Comparison of ENCODE assay signal across 29 mouse cellular contexts in the genomic region with DNA sequence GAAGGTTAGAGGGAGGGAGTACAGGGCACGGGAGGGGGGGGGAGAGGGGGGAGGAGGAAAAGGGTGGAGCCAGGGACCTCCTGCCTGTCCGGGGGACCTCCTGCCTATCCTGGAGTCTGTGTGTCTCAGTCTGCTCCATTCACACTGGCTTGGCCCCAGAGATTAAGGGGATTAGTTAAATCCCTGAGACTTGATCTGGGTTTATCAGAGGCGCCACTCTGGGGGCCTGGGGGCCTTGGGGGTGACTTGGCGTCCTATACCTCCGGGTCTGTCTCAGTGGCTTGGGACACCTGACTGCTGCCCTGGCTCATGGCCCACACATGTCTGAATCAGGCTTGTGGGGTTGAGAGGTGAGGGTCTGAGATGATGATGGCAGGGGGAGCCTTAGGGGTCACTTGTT. TPM values are rescaled to one million over a fixed set of nuclear protein-coding genes. Genes with fewer than 3 reads are reported as not detected.
DNase-seq lines count a peak whose midpoint lies in the region; ATAC-seq and TF ChIP-seq lines count a peak whose summit lies in the region.
"Had no signal": no experiment of that assay in that cellular context is flagged by ENCODE, and none has a peak within 500 bp of the region (broad histone marks: within the 10 kb centered on the region; RNA-seq: fewer than 3 reads in every experiment).

No protein-coding gene starts in this region.

- H3K4me1 ChIP-seq in hindbrain, embryonic 10.5 days (replicated peaks) = peaks cover 6% of the 10 kb centered on the region; the same call in 1 of the 2 replicates
- no peaks in the 10 kb centered on the region for H3K4me1 ChIP-seq in hindbrain, postnatal 0 days (ENCODE audit: insufficient read depth, low read length)
- no peaks in the 10 kb centered on the region for H3K4me1 ChIP-seq in midbrain, embryonic 14.5 days (ENCODE audit: control insufficient read depth, insufficient read depth, low read length)
- no peaks in the 10 kb centered on the region; the same call in 1 of the 2 replicates for H3K4me1 ChIP-seq in thymus, adult 2 months (replicated peaks; ENCODE audit: control insufficient read depth, insufficient read depth, low read length)
- H3K4me1 ChIP-seq: neural tube, embryonic 13.5 days had no signal

- no peak overlapping the region for H3K9ac ChIP-seq in hindbrain, postnatal 0 days (replicated peaks; ENCODE audit: low read length)
- no peak overlapping the region for H3K9ac ChIP-seq in midbrain, embryonic 14.5 days (replicated peaks; ENCODE audit: low read length)
- H3K9ac ChIP-seq: forebrain, embryonic 12.5 days; heart, embryonic 12.5 days; neural tube, embryonic 13.5 days had no signal

- no peak overlapping the region for H3K4me2 ChIP-seq in hindbrain, postnatal 0 days (ENCODE audit: low read depth, low read length)
- no peak overlapping the region for H3K4me2 ChIP-seq in midbrain, embryonic 14.5 days (ENCODE audit: low read length)
- H3K4me2 ChIP-seq: forebrain, embryonic 12.5 days; heart, embryonic 12.5 days; neural tube, embryonic 13.5 days had no signal

- H3K4me3 ChIP-seq in hindbrain, embryonic 10.5 days = no peak overlapping the region
- no peak overlapping the region for H3K4me3 ChIP-seq in hindbrain, postnatal 0 days (ENCODE audit: low read length)
- H3K4me3 ChIP-seq in midbrain, embryonic 14.5 days (replicated peaks; ENCODE audit: low read depth, low read length) = no peak overlapping the region
- no peak overlapping the region for H3K4me3 ChIP-seq in thymus, adult 2 months (ENCODE audit: control insufficient read depth, insufficient read depth, low read length)
- H3K4me3 ChIP-seq: forebrain, embryonic 12.5 days; heart, embryonic 12.5 days; myocyte; neural tube, embryonic 13.5 days had no signal

- TF ChIP-seq POLR2A in brain, embryonic 14.5 days (IDR thresholded peaks at IDR 0.05; ENCODE audit: borderline replicate concordance, extremely low read depth, insufficient read depth, insufficient read length, poor library complexity, severe bottlenecking) = no peak
- TF ChIP-seq POLR2A in thymus, adult 2 months (IDR thresholded peaks at IDR 0.05; ENCODE audit: control insufficient read depth, extremely low read depth, insufficient read depth, low read length, poor library complexity) = no peak

- WGBS in hindbrain, embryonic 10.5 days = 20% methylated on average over 5 of the region's 5 CpGs
- 13% methylated on average over 5 of the region's 5 CpGs for WGBS in hindbrain, postnatal 0 days
- WGBS in midbrain, embryonic 14.5 days = 0% methylated on average over 5 of the region's 5 CpGs
- WGBS in thymus, adult 2 months = 48% methylated on average over 5 of the region's 5 CpGs

- DNase-seq in embryo, embryonic 10.5 days (ENCODE audit: low spot score) = peak; percentile 6
- no peak for DNase-seq in embryo, embryonic 11 days
- no peak for DNase-seq in hindbrain, embryonic 10.5 days (ENCODE audit: low spot score)
- no peak for DNase-seq in hindbrain, postnatal 0 days (ENCODE audit: low spot score)
- DNase-seq in brain, embryonic 14.5 days (ENCODE audit: low read depth) = peak; percentile 14
- DNase-seq in midbrain, embryonic 14.5 days = peak; percentile 16
- no peak for DNase-seq in thymus, adult 2 months
- DNase-seq in urinary bladder, postnatal 4 days (ENCODE audit: low spot score in 2 of 2) = no peak
- DNase-seq: adrenal gland, postnatal 10 days; cerebellum, adult 8-10 months; heart, postnatal 10 days; kidney, postnatal 36 days; right cerebral cortex, postnatal 14 days; thymus, postnatal 36 days had no signal

- H3K27ac ChIP-seq in hindbrain, embryonic 10.5 days = peak overlapping the region; percentile 24; the same call in 1 of the 2 replicates
- H3K27ac ChIP-seq in hindbrain, postnatal 0 days = no peak overlapping the region
- H3K27ac ChIP-seq in midbrain, embryonic 14.5 days (replicated peaks; ENCODE audit: low read depth, low read length) = no peak overlapping the region
- H3K27ac ChIP-seq in thymus, adult 2 months (ENCODE audit: control insufficient read depth, insufficient read depth, low read length) = no peak overlapping the region
- H3K27ac ChIP-seq: forebrain, embryonic 12.5 days; macrophage; neural tube, embryonic 13.5 days had no signal

- no peak for TF ChIP-seq CTCF in hindbrain, postnatal 0 days (IDR thresholded peaks at IDR 0.05; ENCODE audit: low read depth)
- no peak for TF ChIP-seq CTCF in brain, embryonic 14.5 days (IDR thresholded peaks at IDR 0.05; ENCODE audit: borderline replicate concordance, extremely low read depth, insufficient read depth, insufficient read length)
- no peak for TF ChIP-seq CTCF in thymus, adult 2 months (IDR thresholded peaks at IDR 0.05; ENCODE audit: borderline replicate concordance, control insufficient read depth, extremely low read depth, insufficient read depth, low read length, poor library complexity)

- ATAC-seq in hindbrain, postnatal 0 days = no peak
- no peak for ATAC-seq in midbrain, embryonic 14.5 days (ENCODE audit: low FRiP score, low TSS enrichment)
- ATAC-seq: intestine, postnatal 0 days had no signal

- no peaks in the 10 kb centered on the region; the same call in 1 of the 2 replicates for H3K27me3 ChIP-seq in hindbrain, embryonic 10.5 days (ENCODE audit: insufficient read depth, poor library complexity, severe bottlenecking)
- no peaks in the 10 kb centered on the region for H3K27me3 ChIP-seq in hindbrain, postnatal 0 days (ENCODE audit: insufficient read depth, low read length)
- H3K27me3 ChIP-seq in midbrain, embryonic 14.5 days (ENCODE audit: control insufficient read depth, insufficient read depth, low read length) = no peaks in the 10 kb centered on the region
- H3K27me3 ChIP-seq in thymus, adult 2 months (ENCODE audit: control insufficient read depth, insufficient read depth, low read length) = no peaks in the 10 kb centered on the region
- H3K27me3 ChIP-seq: forebrain, embryonic 12.5 days; neural tube, embryonic 13.5 days had no signal

- H3K9me3 ChIP-seq in hindbrain, embryonic 10.5 days = 0 out of 2 replicates have a peak, but pooled peaks cover 2% of the 10 kb centered on the region
- H3K9me3 ChIP-seq in hindbrain, postnatal 0 days (ENCODE audit: low read length) = no peaks in the 10 kb centered on the region
- H3K9me3 ChIP-seq in midbrain, embryonic 14.5 days (ENCODE audit: control insufficient read depth, low read length) = no peaks in the 10 kb centered on the region
- H3K9me3 ChIP-seq: neural tube, embryonic 13.5 days had no signal

- H3K36me3 ChIP-seq in hindbrain, embryonic 10.5 days = no peaks in the 10 kb centered on the region
- H3K36me3 ChIP-seq in hindbrain, postnatal 0 days (ENCODE audit: insufficient read depth, low read length) = no peaks in the 10 kb centered on the region
- no peaks in the 10 kb centered on the region for H3K36me3 ChIP-seq in midbrain, embryonic 14.5 days (ENCODE audit: control insufficient read depth, insufficient read depth, low read length)
- no peaks in the 10 kb centered on the region for H3K36me3 ChIP-seq in thymus, adult 2 months (ENCODE audit: control insufficient read depth, insufficient read depth, low read length)
- H3K36me3 ChIP-seq: forebrain, embryonic 12.5 days; heart, embryonic 12.5 days; neural tube, embryonic 13.5 days had no signal

RNA-seq across cellular contexts. Expression of a gene that starts 17.3 kb away (rescaled TPM):
- not detected in 2 replicates for polyA plus RNA-seq in hindbrain, embryonic 10.5 days (2016; fragmentation: Nextera tagmentation; extraction: Ambion mirVana)
- total RNA-seq in hindbrain, postnatal 0 days (2014; rRNA removed) = not detected in 2 replicates
- polyA plus RNA-seq in hindbrain, postnatal 0 days (2015; fragmentation: Nextera tagmentation; extraction: Ambion mirVana) = not detected in 2 replicates
- not detected in 2 replicates for polyA plus RNA-seq in brain, embryonic 14.5 days (2012; rRNA removed)
- polyA plus RNA-seq in midbrain, embryonic 14.5 days (2014; fragmentation: Nextera tagmentation; extraction: Ambion mirVana) = not detected in 2 replicates
- polyA plus RNA-seq in thymus, adult 2 months (2012; rRNA removed) = not detected in 2 replicates
- total RNA-seq: adrenal gland, postnatal 10 days; common myeloid progenitor, adult 5-6 weeks; gastrocnemius, adult 8-10 months; heart, postnatal 10 days; layer of hippocampus, adult 8-10 months; left cerebral cortex, postnatal 14 days; liver, adult 2 months had no signal
- polyA plus RNA-seq: forebrain, embryonic 12.5 days; heart, embryonic 12.5 days; hindbrain, embryonic 11.5 days; intestine, postnatal 0 days; kidney, embryonic 14.5 days; liver, adult 2 months; liver, embryonic 16.5 days; lung, embryonic 16.5 days; macrophage; myocyte; neural tube, embryonic 13.5 days had no signal

RNA-seq across cellular contexts. Expression of a gene that starts 21.3 kb away (rescaled TPM):
- polyA plus RNA-seq in hindbrain, embryonic 10.5 days (2016; fragmentation: Nextera tagmentation; extraction: Ambion mirVana) = not detected in 2 replicates
- 0.25 and 0.26 TPM in 2 replicates for total RNA-seq in hindbrain, postnatal 0 days (2014; rRNA removed)
- 0.29 and 0.49 TPM in 2 replicates for polyA plus RNA-seq in hindbrain, postnatal 0 days (2015; fragmentation: Nextera tagmentation; extraction: Ambion mirVana)
- not detected in 2 replicates for polyA plus RNA-seq in brain, embryonic 14.5 days (2012; rRNA removed)
- polyA plus RNA-seq in midbrain, embryonic 14.5 days (2014; fragmentation: Nextera tagmentation; extraction: Ambion mirVana) = not detected in 2 replicates
- polyA plus RNA-seq in thymus, adult 2 months (2012; rRNA removed) = 0.71 and 0.73 TPM in 2 replicates
- total RNA-seq: common myeloid progenitor, adult 5-6 weeks; gastrocnemius, adult 8-10 months; heart, postnatal 10 days; layer of hippocampus, adult 8-10 months; left cerebral cortex, postnatal 14 days; liver, adult 2 months had no signal
- polyA plus RNA-seq: forebrain, embryonic 12.5 days; heart, embryonic 12.5 days; hindbrain, embryonic 11.5 days; intestine, postnatal 0 days; kidney, embryonic 14.5 days; liver, adult 2 months; liver, embryonic 16.5 days; lung, embryonic 16.5 days; macrophage; myocyte; neural tube, embryonic 13.5 days had no signal

RNA-seq across cellular contexts. Expression of a gene that starts 46.6 kb away (rescaled TPM):
- polyA plus RNA-seq in hindbrain, embryonic 10.5 days (2016; fragmentation: Nextera tagmentation; extraction: Ambion mirVana) = not detected in 2 replicates
- total RNA-seq in hindbrain, postnatal 0 days (2014; rRNA removed) = not detected in 2 replicates
- 0.14 and 0.24 TPM in 2 replicates for polyA plus RNA-seq in hindbrain, postnatal 0 days (2015; fragmentation: Nextera tagmentation; extraction: Ambion mirVana)
- 0.04 TPM in 1 of 2 replicates, not detected in the other for polyA plus RNA-seq in brain, embryonic 14.5 days (2012; rRNA removed)
- 0.12 TPM in 1 of 2 replicates, not detected in the other for polyA plus RNA-seq in midbrain, embryonic 14.5 days (2014; fragmentation: Nextera tagmentation; extraction: Ambion mirVana)
- polyA plus RNA-seq in thymus, adult 2 months (2012; rRNA removed) = 0.23 and 0.27 TPM in 2 replicates
- total RNA-seq: common myeloid progenitor, adult 5-6 weeks; gastrocnemius, adult 8-10 months; heart, postnatal 10 days; layer of hippocampus, adult 8-10 months; left cerebral cortex, postnatal 14 days; liver, adult 2 months had no signal
- polyA plus RNA-seq: forebrain, embryonic 12.5 days; heart, embryonic 12.5 days; hindbrain, embryonic 11.5 days; intestine, postnatal 0 days; kidney, embryonic 14.5 days; liver, adult 2 months; liver, embryonic 16.5 days; lung, embryonic 16.5 days; macrophage; myocyte; neural tube, embryonic 13.5 days had no signal

Comparison
In these comparisons a context has a peak if more than half of its experiments do, and no peak if none do; other contexts are left out.
1. DNase-seq: peak in embryo, embryonic 10.5 days (single experiment), brain, embryonic 14.5 days (single experiment) and midbrain, embryonic 14.5 days (single experiment); none in embryo, embryonic 11 days (single experiment), hindbrain, embryonic 10.5 days (single experiment), hindbrain, postnatal 0 days (single experiment), thymus, adult 2 months (single experiment) and urinary bladder, postnatal 4 days (0 of 2).